Mouse (Mus musculus) layer of hippocampus, adult 9-10 months (tissue): ENCODE data around the gene Rilpl1.
"Not testable (repeated sequence)": the region's sequence is repeated elsewhere in the genome, so short reads cannot be mapped to it uniquely, and the experiment has no call there.

Source experiments
- DNase-seq: peaks from one replicate; pipeline ENCODE4 v3.0.0; 2022; ENCODE audit warnings: low spot score

Rilpl1 gene

DNA sequence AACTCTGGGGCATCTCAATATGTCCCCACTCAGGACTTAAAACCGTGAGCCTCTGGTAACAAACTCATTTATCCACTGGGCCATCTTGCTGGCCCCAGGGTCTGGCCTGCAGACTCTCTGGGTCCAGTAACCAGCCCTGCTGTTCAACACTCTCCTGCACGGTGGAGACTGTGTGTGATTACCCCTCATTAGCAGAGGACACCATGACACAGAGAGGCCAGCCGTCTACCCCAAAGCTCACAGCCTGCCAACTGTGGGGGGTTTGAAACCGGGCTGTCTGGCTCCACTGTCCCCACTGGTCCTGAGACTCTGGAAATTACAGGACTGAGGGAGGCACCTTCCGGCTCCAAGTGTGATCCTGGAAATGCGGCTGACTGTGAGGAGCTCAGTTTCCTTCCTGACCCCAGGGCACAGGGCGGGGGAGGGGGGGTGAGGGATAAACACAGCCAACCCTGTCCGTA lies 2.0 kb downstream of the Rilpl1 start:
- no peak for DNase-seq

DNA sequence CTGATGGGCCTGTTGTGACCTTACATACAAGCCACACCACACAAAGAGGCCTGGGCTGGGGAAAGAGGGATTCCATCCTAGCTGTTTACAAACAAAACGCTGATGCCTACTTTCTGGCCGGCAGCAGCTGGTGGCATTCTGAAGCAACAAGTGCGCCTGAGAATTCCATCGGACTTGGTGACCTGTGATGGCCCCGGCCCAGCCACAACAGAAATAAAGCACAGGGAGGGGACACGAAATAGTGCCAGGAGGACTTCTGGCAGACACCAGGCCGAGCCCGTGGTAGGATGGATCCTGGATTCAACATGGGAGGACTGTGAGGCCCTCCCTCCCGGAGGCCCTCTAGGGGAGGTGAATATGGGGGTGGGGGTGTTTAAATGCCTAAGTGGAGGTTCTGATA lies 2.4 kb downstream of the Rilpl1 start:
- no peak for DNase-seq

DNA sequence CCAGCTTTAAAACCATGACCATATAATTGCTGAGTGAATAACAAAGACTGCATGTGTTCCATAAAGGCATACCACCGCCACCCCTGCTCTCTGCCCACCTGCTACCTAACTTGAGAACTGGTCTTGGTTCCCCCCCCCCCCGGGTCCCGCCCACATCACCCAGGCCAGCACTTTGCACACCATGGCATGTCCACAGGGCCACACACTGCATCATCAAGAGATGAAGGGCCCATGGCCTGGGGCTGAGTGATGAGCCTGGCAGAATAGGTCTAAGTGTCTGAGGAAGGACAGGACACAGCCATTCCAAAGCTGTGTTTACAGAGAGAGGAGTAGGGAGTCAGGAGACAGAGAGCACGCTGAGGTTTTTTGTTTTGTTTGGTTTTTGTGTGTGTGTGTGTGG lies 2.8 kb downstream of the Rilpl1 start:
- DNase-seq: no peak

DNA sequence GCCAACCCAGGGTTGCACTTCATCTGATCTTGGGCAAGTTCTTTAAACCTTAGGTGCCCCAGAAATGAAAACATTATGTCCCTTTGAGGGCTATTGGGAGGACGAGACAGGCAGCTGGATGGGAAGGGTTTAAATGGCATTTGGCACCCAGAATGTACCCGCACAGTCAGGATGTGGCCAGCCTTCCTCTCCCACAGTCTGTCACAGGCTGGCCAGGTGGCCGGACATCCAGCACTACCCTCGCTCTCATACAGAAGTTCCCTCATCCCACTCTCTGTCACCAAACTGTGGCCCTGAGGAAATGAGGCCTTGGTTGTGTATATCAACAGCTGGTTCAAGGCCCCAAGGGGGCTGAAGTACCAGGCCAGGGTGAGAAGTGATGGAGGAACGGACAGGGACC lies 6.2 kb downstream of the Rilpl1 start:
- DNase-seq: no peak

DNA sequence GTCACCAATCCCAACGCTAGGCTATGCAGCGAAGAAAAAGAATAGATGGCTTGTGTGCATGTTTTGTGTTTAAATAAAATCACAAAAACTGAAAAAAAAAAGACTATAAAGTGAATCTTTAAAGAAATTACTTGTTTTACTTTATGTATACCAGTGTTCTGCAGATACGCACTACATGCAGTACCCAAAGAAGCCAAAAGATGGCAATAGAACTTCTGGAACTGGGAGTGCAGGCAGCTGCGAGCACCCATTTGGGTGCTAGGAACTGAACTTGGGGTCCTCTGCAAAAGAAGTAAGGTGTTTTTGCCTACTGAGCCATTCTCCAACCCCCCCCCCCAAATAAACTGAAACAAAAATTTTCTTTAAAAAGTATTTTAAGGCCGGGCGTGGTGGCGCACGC lies 8.2 kb downstream of the Rilpl1 start:
- DNase-seq: no peak

DNA sequence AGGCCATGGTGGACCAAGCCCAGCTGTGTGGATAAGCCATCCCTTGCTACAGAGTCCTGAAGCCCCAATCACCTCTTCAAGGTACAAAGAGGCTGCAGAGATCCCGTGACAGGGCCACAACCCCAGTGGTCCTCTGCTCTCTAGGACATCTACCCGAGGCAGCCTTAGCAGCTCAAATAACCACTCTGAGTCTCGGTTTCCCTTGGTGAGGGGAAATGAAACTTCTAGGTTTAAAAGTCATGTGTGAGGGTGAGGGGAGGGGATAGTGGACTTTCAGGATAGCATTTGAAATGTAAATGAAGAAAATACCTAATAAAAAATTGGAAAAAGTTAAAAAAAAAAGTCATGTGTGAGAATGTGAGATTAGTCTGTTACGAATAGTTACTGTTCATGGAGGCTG lies 9.6 kb downstream of the Rilpl1 start:
- DNase-seq: no peak

DNA sequence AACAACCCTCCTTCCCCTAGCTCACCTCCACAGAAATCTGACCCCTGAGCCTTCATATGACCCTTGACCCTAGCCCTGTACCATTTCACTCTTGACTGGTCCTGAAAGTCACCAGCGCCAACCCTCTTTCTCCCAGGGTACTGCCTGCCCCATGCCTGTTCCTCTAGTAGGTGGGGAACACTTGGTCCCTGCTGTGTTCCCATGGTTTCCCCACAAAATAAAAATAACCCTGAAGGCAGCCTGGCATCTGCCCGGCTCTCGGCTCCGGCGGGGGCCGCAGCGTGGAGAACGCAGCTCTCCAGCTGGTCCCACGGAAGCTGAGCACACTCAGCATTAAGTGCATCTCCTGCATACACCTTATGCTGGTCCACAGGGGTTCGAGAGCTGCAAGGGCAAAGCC lies 12.5 kb downstream of the Rilpl1 start:
- no peak for DNase-seq

DNA sequence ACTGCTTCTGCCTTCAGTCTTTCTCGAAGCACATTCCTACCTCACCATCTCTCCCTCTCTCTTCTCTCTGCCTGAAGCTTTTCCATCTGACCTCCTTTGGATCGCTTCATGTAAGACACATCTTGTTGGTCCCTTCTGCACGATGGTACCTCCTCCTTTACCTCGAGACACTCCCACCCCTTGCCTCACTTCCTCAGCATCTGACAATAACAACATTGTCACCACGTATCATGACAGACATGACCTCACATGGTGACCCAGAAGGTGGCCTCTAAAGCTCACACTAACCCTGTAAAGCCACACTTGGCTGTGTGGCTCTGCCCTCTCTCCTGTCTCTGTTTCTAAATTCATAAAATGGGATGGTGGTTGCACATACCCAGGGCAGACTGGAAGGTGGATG lies 15.4 kb downstream of the Rilpl1 start:
- DNase-seq: no peak

DNA sequence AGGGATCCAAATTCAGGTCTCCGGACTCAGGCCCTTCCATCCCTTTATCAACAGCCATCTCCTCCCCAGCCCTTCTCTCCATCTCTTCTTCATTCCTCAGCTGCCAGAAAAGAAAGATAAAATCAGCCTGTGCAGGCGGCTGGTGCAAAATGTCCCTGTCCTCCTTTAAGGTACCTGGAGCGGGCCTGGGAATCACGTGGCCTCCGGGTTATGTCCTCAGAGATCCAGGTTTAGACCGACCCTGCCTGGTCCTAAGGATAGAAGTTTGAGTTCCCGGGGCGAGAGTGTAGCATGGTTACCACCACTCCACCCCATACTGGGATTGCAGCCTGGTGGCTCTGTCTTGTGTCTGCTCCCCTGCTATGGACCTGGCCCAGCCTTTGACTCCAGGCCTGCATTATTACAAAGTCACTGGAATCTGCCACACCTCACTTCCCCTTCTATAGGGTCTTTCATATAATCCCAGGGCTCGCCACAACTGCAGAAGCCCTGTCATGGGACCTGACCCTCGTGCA lies 20.6 kb downstream of the Rilpl1 start:
- no peak for DNase-seq

DNA sequence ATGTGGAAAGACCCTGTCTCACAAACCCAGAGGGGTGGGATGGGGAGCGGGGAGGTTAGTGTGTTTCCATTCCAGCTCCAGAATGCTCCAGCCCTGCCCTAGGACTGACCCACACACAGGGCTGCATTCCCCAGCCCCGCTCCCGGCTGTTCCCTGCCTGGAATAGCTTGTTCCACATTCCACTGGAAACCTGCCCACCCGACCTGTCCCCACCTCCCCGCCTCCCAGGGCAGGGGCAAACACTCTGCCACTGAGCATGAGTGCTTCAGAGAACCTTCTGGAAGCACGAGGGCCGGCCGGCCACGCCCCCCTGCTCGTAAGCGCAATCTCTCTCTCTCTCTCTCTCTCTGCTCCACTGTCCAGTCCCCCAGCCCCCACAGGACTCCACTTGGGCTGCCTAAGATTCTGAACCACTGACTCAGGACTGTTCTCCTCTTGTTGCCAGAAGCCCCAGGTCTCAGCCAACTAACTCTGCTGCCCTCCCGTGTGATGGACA lies 21.4 kb downstream of the Rilpl1 start:
- DNase-seq: no peak

DNA sequence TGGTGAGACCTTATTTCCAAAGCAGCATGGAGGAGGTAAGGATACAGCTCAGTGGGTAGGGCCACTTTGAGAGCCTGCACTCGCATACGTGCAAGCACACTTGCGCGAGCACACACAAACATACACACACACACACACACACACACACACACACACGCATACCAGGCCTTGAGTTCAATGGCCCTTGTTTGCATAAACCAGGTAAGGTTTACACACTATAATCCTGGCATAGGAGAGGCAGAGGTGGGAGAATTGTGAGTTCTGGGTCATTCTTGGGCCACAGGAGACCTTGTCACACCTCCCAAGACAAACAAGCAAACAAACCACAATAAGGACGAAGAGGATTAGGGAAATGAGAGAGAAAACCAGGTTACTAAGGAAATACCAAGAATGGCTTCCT lies 22.0 kb downstream of the Rilpl1 start:
- DNase-seq: no peak

DNA sequence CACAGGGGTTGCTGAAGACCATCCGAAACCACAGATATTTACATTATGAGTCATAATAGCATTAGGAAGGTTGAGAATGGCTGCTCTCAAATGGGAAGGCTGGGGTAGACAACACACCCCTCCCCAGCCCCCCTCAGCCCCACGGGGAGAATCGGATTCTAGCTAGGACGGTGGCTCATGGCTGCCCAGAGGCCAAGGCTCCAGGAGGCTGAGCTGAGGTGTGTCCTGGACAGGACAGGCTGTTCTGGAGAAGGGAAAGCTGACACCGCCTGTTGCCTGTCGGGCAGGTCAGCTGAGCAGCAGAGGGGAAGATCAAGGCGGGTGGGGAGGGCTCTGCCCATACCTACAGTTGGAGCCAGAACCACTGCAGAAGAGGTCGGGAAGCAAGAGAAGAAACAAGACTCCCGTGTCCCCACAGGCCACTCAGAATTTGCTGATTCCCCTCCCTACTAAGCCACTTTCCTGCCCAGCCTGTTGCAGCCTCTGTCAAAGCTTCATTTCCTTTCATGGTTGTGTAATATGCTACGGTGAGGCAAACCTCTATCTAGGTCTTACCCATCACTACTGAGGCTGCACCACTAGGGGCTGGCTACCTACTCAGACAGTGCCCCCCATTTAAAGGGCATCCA lies 24.3 kb downstream of the Rilpl1 start:
- no peak for DNase-seq

DNA sequence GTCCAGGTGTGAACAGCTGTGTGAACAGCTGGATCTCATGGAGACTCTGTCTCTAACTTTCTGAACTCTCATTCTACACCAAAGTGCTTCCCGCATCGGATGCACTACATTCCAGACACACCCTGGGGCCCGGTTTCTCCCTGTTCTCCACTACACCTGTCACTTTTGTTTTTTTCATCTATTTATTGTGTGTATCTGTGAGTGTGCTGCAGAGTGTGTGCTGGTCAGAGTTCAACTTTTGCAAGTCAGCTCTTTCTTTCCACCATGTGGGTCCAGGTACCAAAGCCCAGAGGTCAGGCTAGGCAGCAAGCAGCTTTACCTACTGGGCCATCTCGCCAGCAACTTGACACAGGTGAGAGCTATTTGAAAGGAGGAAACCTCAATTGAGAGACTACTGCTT lies 26.0 kb downstream of the Rilpl1 start:
- DNase-seq: no peak

DNA sequence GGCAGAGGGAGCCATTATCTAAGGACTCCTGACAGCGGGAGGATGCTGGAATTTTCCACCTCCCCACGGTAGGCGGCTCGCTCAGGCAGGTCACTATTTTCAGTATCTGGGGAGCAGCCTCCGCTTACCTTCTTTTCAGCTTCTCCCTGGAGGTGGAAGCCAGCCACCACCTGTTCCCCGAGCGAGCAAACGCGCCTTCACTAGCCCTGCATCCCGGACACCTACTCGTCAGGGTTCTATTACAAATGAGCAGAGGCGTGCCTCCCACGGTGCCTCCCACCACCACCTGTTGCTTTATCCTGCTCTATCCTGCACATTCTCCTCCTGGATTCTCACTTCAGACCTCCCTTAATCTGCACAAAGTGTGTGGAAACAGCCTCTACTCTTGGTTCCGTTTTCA lies 27.4 kb downstream of the Rilpl1 start:
- DNase-seq: peak; percentile 65

DNA sequence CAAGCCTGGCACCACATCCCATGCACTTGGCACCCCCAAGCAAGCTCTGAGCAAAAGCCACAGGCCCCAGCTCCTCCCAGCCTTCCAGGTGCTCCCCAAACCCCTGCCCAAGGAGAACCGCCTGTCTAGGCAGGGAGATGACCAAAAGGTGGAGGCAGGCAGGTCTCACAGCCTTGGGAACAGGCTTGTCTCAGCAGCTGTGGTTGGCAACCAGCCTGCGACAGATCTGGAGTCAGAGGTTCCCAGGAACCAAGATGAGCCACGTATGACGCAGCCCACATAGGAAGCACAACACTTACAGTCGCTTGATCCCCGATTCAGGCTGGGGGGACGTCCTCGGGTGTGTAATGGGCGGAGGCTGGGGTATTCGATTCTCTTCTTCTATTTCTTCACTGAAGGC lies 29.6 kb downstream of the Rilpl1 start:
- DNase-seq: no peak

DNA sequence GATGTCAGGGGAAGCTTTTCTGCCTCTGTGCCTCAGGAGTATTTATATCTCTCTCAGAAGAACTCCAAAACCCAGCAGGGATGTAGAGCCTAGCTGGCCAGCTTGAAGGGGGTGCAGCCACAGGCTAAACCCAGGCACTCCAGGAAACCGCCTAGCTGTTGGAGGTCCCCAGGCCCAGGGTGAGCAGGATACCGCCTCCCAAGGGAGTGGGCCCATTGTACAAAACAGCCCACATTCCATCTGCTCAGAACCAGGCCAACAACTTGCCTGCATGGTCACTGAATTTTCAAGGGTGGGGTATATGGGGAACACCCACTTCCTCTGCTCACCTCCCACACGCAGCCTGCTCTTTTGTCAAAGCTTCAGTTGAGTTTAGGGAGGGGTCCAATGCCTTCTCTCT lies 30.6 kb downstream of the Rilpl1 start:
- DNase-seq: no peak

DNA sequence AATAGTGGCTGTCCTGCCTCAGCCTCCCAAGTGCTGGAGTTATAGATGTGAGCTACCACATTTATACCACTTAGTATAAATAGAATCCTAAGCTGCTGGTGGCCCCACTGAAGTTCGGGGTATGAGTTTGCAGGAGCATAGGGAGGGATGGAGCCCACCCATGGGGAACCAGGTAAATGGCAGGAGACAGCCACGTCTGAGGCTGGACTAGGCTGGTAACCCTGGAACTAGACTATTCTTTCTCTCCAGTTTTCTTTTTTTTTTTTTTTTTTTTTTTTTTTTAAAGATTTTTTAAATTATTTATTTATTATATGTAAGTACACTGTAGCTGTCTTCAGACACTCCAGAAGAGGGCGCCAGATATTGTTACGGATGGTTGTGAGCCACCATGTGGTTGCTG lies 31.2 kb downstream of the Rilpl1 start:
- DNase-seq: not testable (repeated sequence)

DNA sequence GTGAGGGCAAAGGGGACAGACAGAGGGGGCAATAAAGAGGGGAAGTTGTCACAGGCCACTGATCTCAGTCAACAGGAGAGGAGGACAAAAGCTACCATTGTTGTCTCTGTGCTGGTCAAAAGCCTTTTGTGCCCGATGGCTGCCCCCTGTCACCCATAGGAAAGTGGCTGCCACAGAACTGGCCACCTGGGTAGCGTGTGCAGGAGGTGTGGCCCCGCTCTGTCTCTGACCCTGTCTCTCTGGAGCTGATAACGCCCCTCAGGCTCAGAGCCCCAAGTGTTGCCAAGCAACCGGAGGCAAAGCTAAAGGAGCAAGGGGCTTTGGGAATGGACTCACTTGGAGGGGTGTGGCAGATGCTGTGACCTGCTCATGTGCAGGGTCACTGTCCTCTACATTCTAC lies 32.2 kb downstream of the Rilpl1 start:
- no peak for DNase-seq

DNA sequence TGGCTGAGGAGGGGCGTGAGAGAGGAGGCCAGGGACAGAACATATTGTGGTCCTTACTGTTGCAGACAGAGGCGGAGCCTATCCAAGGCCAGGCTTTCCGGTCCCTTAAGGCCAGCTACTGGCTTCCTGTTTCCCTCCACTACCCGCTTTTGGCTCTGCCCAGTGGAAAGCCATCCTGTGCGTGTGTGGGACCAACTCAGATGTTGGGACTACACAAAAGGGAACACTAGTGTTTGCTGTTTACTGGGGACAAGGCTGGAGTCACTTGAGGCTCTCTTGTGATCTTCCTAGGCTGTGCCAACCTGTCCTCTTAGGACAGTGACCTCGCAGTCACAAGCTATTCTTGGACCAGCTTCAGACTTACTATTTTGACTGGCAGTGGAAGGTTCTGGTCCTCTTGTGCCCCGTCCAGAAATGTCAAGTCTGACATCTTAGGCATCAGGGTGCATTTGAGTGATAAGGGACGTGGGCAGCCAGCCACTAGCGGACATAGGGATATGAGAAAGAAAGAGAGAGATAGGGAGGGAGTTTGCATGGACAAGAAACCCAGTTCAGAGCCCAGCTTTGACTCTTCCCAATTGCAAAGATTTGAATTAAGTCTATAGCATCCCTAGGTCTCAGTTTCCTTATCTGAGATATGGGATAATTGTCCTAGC lies 32.8 kb downstream of the Rilpl1 start:
- DNase-seq: no peak

DNA sequence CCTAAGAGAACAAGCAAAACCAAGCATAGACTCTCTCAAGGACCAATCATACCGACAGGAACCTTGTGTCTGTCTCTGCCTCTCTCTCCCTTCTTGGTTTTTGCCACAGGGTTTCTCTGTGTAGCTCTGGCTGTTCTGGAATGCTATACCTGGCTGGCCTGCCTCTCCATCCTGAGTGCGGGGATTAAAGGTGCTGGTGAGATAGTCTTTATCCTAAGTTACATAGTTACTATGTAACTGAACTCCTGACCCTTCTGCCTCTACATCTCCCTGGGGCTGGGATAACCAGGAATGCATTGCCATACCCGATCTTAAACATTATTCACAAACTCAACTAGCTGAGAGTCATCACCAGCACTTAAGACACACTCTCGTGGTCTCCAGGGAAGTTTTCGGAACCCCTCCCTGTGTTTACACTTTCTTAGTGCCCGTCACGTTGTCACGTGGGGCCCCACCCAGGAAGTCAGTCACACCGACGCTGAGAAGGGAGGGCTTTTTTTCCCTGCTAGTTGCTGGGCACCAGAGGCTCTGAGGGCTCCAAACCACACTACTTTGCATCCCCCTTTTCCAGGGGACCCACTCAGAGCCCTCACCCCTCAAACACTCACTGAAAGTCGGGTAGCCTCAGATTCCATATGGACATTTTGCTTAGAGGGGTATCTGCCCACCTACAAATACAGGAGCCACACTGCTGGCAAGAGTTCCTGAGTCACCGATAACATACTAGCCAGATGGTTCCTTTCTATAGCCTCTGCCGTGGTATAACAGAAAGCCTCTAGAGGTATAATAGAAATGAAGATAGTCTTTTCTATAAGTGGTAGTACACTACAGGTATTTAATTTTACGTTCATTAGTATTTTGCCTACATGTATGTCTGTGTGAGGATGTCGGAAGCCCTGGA lies 34.3 kb downstream of the Rilpl1 start:
- no peak for DNase-seq

DNA sequence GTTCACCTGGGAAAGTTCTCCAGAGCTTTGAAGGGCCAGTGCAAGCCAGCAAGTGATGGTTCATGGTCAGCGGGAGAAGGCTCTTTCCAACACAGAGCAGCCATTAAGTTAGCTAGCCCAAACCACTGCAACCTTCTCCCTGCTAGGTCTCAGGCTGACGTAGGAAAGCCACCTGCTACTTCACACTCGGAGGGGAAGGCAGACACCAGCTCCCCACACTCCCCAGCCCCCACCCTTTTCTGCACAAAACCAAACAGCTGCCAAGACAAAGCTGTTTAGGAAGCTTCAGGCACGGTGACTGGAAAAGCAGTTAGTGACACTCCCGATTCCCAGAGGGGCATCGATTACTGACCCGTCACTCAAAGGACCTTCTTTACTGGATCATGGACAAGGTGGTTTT lies 35.6 kb downstream of the Rilpl1 start:
- DNase-seq: no peak

DNA sequence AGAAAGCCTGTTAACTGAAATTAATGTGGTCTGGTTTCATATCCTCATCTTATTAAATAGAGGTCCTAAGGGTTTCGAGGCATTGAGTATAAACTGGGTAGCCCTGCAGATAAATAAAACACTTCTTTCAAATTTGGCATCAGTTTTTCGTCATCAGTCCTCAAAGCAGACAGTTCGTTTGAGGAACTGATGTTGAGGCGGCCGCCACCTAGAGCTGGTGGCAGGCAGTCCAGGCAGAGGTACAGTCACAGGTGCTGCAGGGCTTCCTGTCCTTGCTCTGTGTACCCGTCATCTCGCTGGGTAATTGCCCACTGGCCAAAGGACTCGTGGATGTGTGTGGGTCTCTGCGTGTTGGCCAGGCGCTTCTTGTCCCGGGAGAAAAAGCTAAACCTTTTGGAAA lies 37.7 kb downstream of the Rilpl1 start:
- no peak for DNase-seq

DNA sequence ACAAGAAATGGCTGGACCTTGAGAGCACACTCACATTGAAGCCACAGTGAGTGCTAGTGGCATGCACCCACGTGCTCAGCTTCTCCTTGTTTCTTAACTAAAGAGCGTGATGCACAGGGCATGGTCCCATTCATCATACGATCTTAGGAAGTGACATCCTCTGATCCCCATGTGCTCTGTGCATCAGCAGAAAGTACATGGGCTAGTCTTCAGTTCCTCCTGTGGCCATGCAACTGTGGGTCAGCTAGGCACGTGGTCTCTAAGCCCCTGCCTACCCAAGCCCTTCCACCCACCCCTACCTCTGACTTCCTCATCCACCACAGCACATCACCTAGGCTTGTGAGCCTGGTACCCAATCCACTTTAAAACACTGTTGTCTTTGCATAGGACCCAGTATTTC lies 38.6 kb downstream of the Rilpl1 start:
- no peak for DNase-seq
